Mouse (Mus musculus) ovary, postnatal 14 days (tissue): ENCODE measurements at regions not wholly inside any gene's neighbourhood (a gene's known extent, or its start where the extent isn't known, plus 50 kb on each side); places are given as distances from the start of the nearest gene placed in this dataset.

Experiments
- DNase-seq: peaks from one replicate; pipeline ENCODE4 v3.0.0; 2022; ENCODE audit warnings: low spot score

DNA sequence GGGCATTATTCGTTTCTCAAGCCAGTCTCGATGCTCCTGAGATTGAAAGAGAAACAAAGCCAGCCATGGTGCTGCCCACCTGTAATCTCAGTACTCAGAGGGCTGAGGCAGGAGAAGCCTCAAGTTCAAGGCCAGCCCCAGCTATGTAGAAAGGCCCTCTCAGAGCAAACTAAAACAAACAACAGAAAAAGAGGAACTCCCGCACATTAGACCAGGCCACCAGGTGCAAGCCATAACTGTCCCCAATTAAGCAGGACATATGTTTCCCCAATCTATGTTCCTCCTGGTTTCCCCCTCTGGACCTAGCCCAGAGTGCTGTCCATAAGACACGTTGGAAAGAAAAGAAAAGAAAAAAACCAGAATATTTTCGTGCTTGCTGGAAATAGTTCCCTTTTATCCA lies 142.5 kb downstream of the Cdc5l start:
- DNase-seq: no peak

DNA sequence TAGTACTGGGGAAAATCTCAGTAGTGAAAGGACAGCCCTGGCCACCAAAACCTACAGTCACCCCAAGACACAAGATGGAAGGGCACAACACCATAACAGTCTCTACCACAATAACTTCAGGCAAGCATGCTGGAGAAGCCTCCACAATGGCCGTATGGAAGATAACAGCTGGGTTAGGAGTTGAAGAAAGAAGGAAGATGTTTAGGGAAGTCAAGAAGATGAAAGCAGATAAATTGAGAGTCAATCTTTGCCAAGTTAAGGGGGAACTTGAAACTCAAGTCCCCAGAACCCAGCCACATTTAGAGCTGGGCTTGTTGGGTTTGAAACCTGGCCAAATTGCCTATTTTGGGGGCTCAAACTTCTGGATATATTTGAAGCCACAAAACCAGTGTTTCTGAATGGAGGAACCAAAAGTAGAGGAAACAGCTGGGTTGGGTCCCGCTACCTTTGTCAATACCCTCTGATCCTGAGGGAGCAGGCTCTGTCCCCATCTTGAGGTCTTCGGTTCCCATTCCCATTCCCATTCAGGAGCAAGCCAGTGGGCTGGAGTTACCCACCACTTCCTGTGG lies 147.8 kb downstream of the Cdc5l start:
- no peak for DNase-seq

DNA sequence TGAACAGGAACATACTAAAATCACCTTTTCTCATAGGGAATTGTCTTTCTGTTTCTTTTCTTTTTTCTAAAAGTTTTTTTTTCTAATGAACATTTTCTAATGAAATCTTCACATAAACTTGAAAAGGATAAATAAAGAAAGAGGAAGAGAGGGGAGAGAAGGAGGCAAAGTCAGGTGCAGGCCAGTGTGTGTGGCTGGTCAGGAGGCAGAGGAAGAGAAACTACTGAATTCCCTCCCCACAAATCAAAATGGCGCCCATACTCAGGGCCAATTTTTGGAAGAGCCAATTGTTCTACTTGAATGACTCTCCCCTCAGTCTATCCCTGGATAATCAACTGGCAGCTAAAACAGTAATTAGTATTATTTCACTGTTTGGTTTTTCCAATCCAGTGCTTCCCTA lies 152.0 kb downstream of the Cdc5l start:
- no peak for DNase-seq

GRCm38 (mm10) chr17:45279811-45280205 lies 153.7 kb downstream of the Cdc5l start:
- DNase-seq: no peak

- no peak for DNase-seq
Measured at GRCm38 (mm10) chr17:45279075-45279810, 154.3 kb downstream of the Cdc5l start.

DNA sequence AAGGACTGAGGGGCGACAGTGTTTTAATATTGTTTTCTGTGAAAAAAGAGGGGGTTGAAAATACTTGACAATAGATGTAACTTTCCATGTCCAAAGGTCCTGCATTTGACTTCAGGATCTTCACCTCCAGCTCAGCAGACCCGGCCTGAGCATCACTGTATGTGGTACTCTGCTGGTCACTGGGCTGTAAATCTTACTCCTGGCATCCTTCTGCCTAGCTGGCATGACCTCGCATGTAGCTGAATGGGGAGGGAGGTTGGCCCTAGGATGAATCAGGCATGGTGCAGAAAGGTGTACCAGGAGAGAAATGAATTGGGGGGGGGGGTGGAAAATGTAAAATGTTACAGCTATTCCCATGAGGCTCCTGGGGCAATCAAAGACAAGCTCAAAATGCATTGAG lies 156.0 kb downstream of the Cdc5l start:
- DNase-seq: no peak

DNA sequence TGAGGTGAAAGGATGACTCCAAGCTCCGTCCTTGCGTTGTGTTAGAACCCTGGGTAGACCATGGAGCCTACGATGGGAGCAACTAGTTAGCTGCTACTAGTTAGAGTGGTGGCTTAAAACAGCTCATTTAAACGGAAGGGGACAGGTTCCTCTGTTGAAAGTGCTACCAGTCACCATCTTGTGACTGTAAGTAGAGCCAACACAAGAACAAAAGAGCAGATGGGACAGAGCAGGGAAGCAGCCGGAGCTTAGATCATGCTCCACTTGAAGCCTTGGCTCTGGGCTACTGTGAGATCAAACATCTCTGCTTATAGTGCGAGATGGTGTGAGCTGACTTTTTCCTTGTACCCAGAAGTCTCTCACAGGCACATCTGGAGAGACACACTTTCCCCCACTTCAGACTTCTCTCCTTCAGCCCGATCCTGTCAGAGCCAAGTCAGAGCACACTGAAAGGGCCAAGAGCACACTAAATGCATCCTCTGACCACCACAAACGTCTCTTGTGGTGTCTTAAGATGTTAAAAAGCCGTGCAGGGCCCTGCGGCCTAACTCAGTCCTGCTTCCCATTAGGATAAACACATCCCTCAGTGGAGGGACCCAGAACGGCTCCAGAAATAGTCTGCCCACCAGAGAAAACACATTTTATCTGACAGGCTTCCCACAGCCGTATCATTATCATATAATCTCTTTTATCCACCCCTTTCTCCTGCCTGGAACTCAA lies 156.7 kb downstream of the Cdc5l start:
- no peak for DNase-seq

DNA sequence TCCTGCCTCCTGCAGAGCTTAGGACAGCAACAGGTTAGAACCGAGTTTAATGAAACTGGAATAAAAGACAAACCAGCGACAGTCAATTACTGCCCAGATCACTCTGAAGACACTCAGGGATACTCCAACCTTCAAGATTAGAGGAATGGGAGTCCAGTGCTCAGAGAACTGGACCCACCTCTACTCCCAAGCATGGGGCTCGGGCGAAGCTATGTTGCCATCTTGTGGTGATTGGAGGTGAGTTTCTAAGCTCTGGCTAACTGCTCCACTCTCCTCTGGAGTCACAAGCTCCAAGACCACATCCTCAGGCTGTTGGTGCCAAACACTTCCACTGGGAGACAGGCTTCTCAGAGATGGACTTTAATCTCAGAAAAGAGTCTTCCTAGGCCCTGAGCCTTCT lies 158.6 kb downstream of the Cdc5l start:
- no peak for DNase-seq

GRCm38 (mm10) chr17:45266776-45267175 lies 166.8 kb downstream of the Cdc5l start:
- no peak for DNase-seq

GRCm38 (mm10) chr17:45265587-45265986 lies 167.9 kb downstream of the Cdc5l start:
- DNase-seq: no peak

GRCm38 (mm10) chr17:45264434-45264833 lies 169.1 kb downstream of the Cdc5l start:
- DNase-seq: no peak

DNA sequence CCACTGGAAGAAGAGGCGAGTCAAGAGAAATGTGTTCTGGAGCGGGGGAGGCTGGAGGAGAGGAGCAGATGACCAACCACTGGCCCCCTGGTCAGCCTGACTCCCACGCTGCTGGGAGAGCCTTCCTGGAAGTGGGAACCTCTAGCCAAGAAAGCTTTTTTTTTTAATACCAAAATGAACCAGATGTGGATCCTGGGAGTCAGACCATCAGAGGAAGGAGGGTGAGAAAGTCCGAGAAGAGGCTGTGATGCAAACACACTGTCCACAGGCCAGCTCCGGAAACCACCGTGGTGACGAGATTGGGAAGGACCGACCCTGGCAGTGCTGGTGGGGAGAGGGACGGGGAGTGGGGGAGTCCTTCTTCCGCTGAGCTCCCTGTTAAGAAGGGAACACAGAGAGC lies 173.1 kb downstream of the Cdc5l start:
- DNase-seq: no peak

DNA sequence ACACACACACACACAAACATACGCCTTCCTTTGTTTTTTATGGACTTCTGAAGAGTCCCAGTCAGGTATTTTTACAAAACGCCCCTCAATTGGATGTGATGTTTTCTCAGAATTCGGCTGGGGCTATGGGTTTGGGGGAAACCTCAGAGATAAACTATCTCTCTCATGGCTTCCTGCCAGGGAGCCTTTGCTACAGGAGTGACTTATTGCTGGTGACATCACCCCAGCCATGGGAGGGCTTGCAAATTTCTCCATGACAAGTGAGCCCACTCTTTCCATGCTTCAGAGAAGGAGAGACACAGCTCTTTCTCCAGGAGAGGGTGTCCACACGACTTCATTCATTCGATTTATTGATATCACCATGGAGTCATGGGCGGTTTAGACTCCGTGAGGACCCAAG lies 175.5 kb downstream of the Cdc5l start:
- no peak for DNase-seq

DNA sequence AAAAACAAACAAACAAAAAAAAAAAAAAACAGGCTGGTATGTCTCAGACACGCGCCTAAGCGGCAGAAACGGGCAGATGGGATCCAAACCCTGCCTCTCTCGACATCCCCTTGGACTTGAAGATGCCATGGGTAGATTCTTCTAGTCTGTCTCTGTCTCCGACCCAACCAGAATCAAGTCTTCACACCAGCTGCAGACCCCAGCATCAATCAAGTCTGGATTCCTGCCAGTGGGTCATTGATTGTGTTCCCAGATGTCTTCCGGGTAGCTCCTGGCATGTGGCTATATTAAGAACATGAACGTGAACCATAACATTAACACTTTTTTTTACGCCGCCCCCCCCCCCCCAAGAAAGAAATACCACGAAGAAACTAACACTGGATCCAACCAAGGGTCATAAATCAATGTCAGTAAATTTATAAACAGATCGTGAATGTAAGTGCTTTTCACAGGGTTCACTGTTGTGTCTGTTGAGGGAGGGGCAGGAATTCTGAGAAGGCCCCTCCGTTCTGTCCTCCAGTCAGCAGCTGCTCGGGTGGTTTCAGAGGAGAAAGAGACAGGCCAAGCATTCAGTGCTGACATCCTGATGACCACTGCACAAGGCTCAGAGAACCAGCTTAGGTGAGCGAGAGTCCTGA lies 180.8 kb downstream of the Cdc5l start:
- DNase-seq: no peak

GRCm38 (mm10) chr17:45251034-45251730 lies 182.4 kb downstream of the Cdc5l start:
- DNase-seq: peak; percentile 68

- DNase-seq: no peak
Measured at GRCm38 (mm10) chr17:45250450-45250849, 183.1 kb downstream of the Cdc5l start.

DNA sequence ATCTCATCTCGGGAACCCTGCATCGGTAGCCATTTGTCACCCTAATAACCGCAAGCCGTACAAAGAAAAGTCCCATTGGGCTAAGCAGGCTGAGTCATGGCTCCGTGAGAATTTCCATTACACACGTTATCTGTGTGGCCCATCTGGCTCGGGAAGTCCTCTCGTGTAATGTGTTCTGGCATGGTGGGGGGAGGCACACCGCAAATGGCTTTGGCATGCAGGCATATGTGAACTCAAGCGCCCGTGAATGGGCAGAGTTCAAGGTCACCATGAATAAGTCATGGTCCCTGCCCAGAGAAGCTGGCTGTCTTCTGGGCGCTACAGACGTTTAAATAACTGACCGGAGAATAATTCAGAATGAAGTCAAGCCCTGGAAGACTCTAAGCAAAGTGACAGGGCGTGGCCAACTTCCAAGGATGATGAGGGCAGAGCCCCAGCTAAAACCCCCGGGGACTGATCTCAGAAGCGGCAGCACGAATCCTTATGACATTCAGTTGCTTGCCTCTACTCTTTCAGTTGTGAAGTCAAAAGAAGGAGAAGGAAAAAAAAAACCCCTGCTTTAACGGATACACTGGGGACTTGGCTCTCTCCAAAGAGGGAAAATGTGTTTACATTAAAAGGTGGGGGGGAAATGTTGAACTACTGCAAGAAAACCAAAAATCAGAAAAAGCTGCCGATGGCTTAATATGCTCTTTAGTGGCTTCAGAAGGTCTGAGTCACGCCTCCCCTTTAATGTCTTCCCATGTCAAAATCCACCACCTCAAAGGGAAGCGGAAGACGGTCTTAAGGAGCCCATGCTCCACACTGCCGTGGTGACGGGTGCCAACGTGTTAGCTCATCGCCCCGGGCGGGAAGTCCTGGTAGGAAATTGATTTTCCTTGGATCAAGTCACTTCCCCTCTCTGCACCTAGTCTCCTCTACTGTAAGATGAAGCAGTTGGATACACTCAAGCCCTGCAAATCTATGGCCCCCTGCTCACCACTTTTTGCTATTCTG lies 186.1 kb downstream of the Cdc5l start:
- DNase-seq: no peak

GRCm38 (mm10) chr17:45244870-45245269 lies 188.7 kb downstream of the Cdc5l start:
- peak; percentile 44 for DNase-seq

GRCm38 (mm10) chr17:45243103-45243502 lies 190.4 kb downstream of the Cdc5l start:
- no peak for DNase-seq

DNA sequence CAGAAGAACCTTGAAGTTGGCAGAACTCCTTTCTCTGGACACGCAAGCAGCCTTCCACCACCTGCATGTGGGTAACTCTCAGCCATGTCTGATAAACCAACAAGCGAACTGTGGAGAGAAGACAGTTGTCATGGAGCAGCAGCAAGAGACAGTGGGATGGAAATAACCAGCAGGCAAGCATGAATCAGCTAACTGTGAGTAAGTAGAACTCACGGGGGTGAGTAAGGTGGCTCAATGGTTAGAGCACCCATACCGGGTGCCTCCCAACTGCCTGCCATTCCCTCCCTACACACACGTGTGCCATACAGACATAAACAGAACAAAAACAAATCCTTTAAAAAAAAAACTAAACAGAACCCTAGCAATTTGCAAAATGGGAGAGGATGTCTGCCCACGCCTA lies 191.5 kb downstream of the Cdc5l start:
- no peak for DNase-seq

DNA sequence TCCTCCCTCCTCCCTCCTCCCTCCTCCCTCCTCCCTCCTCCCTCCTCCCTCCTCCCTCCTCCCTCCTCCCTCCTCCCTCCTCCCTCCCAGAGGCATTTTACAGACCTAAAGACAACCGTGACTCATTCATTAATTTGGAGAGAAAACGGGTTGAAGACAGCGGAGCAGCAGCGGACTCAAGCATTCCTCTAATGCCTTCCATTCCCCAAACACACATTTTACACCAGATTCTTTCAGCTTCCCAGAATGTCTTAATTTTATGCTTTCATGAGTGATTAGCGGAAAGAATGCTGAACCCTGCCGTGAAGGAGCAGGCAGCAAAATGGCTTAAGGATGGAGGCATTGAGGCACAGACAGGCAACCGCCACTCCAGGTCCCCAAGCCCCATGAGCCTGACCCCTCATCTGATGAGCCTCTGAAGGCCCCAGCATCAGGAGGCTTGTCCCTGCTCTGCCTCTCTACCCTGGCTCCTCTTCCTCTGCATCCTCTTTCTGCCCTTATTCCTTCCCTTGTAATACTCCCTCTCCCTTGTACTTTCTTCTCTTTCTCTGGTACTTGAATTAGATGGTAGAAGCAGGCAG lies 192.5 kb downstream of the Cdc5l start:
- no peak for DNase-seq
